Mouse (Mus musculus) lung, postnatal 0 days (tissue): ENCODE measurements at regions not wholly inside any gene's neighbourhood (a gene's known extent, or its start where the extent isn't known, plus 50 kb on each side); places are given as distances from the start of the nearest gene placed in this dataset.

ENCODE experiments used
- CTCF ChIP-seq: IDR thresholded peaks from 2 replicates; pipeline ENCODE4 v1.5.1; 2016; ENCODE audit warnings: antibody characterized with exemption, mild to moderate bottlenecking
- EP300 ChIP-seq: IDR thresholded peaks from 2 replicates; pipeline ENCODE4 v1.6.1; 2016; ENCODE audit warnings: antibody characterized with exemption, mild to moderate bottlenecking, control low read depth

- TF ChIP-seq CTCF = no peak
- no peak for TF ChIP-seq EP300
Measured at GRCm38 (mm10) chr4:52331361-52331951, 107.6 kb upstream of the Smc2 start.
